Mouse (Mus musculus) gastrocnemius, adult 8-10 months (tissue): ENCODE results near the gene Ppm1h. TPM values are rescaled to one million over a fixed set of nuclear protein-coding genes. Genes with fewer than 3 reads are reported as not detected.
A peak's percentile ranks its signal among the peaks of the same experiment; 100 is the strongest.

Source experiments
- DNase-seq, 2 experiments: peaks; one replicate each; pipeline ENCODE4 v3.0.0; 2022; ENCODE audit warnings: low spot score in 2 of 2
- microRNA-seq: library from miRNA; unstranded; fragments of <30 nt; microRNA quantifications from one replicate; pipeline ENCODE4 v1.2.0, GENCODE M21; 2022
- total RNA-seq, 4 experiments: library from RNA; stranded (reverse); gene quantifications; 2 replicates each; pipeline ENCODE4 v1.2.4; 2022

Gene Ppm1h
- total RNA-seq, 4 experiments from 2014 or later = 1.2 to 3.1 (median 1.2) TPM

DNA sequence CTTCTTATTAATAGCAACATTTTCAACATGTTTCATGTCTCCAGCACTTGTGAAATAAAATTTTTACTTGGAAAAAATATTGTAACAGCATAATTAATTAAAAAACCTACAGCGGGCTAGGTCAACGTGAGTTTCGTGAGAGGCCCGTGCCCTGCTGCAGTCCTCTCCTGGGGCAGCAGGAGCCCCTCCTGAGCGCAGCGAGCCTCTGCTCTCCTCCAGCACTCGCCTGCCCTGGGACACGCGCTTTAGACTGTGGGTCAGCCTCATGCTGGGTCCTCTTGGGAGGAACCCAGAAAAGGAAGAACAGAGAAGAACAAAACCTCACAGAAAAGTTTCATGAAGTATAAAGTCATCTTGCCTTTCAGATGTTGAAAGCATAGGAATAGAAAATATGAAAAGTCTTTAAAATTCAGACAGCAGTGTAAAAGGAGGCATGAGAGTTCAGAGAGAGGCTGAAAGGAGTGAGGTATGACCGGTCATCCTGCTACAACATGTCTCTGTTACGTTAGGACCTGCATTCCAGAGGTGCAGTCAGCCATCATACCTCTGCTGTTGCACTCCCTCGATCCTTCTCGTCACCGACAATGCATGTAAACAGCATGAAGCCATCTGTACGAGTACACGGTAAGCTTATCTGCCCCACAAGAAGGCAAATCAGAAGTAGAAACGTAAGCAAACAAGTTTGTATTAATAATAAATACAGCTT is 316.0 kb downstream of the Ppm1h start:
- DNase-seq = no peak

Small RNA genes within 50 kb of the gene (microRNA-seq; reads per million reads assigned to microRNA genes)
- gene Mir6412 (not detected), gene Mir8104 (not detected), gene Mirlet7i (104,491 reads per million, percentile 100 among the genes with 10 or more reads in this experiment)

Other genes with a start within 250 kb of the Ppm1h start
- under 1 TPM; 0.39 to 0.74 (median 0.55) TPM for gene Avpr1a, start 230.3 kb upstream of the Ppm1h start, total RNA-seq